Mouse (Mus musculus): Measurements from ENCODE around the gene Yif1a. TPM values are rescaled to one million over a fixed set of nuclear protein-coding genes. Genes with fewer than 3 reads are reported as not detected.

Yif1a gene
- polyA plus RNA-seq, 1 experiment from 2014 or later: 75.6 TPM

DNA sequence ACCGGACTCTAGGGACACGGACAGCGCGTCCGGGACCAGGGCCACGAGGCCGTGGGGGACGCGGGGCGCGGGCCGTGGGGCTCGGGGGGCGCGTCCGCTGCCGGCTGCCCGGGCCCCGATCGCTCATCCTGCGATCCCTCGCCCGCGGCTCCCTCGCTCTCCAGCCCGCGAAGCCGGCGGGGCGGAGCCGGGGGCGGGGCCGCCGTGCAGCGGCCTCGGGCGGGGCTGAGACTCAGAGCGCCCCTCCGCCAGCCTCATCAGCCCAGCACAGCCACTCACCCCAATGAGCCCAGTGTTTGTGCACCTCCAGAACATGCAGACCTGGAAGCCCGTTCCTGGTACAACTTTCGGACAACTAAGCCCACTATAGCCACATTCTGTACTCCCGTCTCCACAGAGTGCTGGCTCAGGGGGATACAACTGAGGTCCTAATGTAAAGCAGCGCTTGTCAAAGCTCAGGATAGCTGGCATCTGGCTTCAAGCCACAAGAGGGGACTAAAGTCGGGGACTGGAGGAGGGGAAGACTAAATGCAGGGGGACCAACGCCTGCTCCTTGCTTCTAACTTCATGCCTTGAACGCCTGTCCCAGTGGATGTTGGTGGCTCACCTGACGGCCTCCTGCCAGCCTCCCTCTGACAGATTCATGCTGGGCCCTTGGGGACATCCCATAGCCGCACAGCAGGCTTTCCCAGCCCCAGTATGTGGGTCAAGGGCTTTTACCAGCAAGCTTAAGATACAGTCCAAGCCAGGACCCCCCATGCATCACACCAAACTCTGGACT, 10.2 kb downstream of the Yif1a start, which contains the start of gene Cnih2:
TSS of gene Cnih2 (minus strand) at position 159 of the 781 bp plus-strand sequence.
- Histone ChIP-seq H3K4me1 (replicated peaks; ENCODE audit: control insufficient read depth, insufficient read depth, low read length) (peaks cover 24% of the 10 kb centered on the region), H3K27ac (ENCODE audit: low read depth, low read length) (peak within 1 kb of the TSS; percentile 75), H3K27me3 (ENCODE audit: control insufficient read depth, insufficient read depth, low read length) (no peaks in the 10 kb centered on the region), H3K9me3 (ENCODE audit: control insufficient read depth, low read length) (no peaks in the 10 kb centered on the region), H3K9ac (ENCODE audit: low read depth, low read length) (peak within 1 kb of the TSS; percentile 86), H3K4me3 (ENCODE audit: low read depth, low read length) (peak within 1 kb of the TSS; percentile 69), H3K4me2 (replicated peaks; ENCODE audit: low read depth, low read length) (peak within 1 kb of the TSS; percentile 94), H3K36me3 (ENCODE audit: control insufficient read depth, insufficient read depth, low read length) (peaks cover 4% of the 10 kb centered on the region; the same call in 1 of the 2 replicates)
- 3% methylated on average over 20 of the region's 48 CpGs for WGBS
- peak; percentile 65 for ATAC-seq (ENCODE audit: low FRiP score)
- peak; percentile 88 for DNase-seq (ENCODE audit: low spot score)

DNA sequence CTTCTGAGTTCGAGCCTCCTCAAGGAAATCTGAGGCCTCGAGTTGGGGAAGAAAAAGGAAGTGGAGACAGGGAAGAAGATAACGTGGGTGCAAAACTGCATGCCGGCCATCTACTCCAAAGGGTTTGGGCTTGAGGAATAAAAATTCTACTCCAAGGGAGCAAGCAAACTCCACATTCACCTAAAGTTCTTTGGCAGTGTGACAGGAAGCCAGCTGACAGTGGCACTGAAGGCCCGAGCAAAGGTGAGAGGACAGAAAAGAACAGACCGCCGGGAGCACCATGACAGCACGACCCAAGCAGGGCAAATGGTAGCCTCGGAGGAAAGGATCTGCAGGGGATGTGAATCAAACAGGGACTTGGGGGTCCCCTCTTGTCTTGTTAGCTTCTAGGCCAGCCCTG, 17.7 kb downstream of the Yif1a start:
- DNase-seq (ENCODE audit: low spot score): no peak
- H3K4me3 ChIP-seq (ENCODE audit: low read depth, low read length): peak overlapping the region; percentile 68
- H3K4me1 ChIP-seq (replicated peaks; ENCODE audit: control insufficient read depth, insufficient read depth, low read length): peaks cover 6% of the 10 kb centered on the region
- 0 out of 2 replicates have a peak overlapping the region, but pooled peaks have one; percentile 90 for H3K27ac ChIP-seq (ENCODE audit: low read depth, low read length)
- H3K4me2 ChIP-seq (replicated peaks; ENCODE audit: low read depth, low read length): peak overlapping the region; percentile 55
- no peaks in the 10 kb centered on the region for H3K9me3 ChIP-seq (ENCODE audit: control insufficient read depth, low read length)
- 20% methylated on average over 9 of the region's 9 CpGs for WGBS
- H3K27me3 ChIP-seq (ENCODE audit: control insufficient read depth, insufficient read depth, low read length): no peaks in the 10 kb centered on the region
- ATAC-seq (ENCODE audit: low FRiP score): no peak
- H3K36me3 ChIP-seq (ENCODE audit: control insufficient read depth, insufficient read depth, low read length): peaks cover 7% of the 10 kb centered on the region
- peak overlapping the region; percentile 90 for H3K9ac ChIP-seq (ENCODE audit: low read depth, low read length)

GRCm38 (mm10) chr19:5106731-5107191, 18.4 kb downstream of the Yif1a start, which contains the start of gene Rab1b:
Gene Rab1b, minus strand, starts transcription at chr19:5107072.
- Histone ChIP-seq H3K4me2 (replicated peaks; ENCODE audit: low read depth, low read length) (peak within 1 kb of the TSS; percentile 55), H3K4me1 (replicated peaks; ENCODE audit: control insufficient read depth, insufficient read depth, low read length) (peaks cover 6% of the 10 kb centered on the region), H3K4me3 (ENCODE audit: low read depth, low read length) (peak within 1 kb of the TSS; percentile 68), H3K9ac (ENCODE audit: low read depth, low read length) (peak within 1 kb of the TSS; percentile 90), H3K27ac (ENCODE audit: low read depth, low read length) (peak within 1 kb of the TSS; percentile 90), H3K36me3 (ENCODE audit: control insufficient read depth, insufficient read depth, low read length) (peaks cover 7% of the 10 kb centered on the region), H3K27me3 (ENCODE audit: control insufficient read depth, insufficient read depth, low read length) (no peaks in the 10 kb centered on the region), H3K9me3 (ENCODE audit: control insufficient read depth, low read length) (no peaks in the 10 kb centered on the region)
- ATAC-seq (ENCODE audit: low FRiP score) (peak; percentile 92), DNase-seq (ENCODE audit: low spot score) (peak; percentile 100)
- under 1% methylated on average over 46 of the region's 46 CpGs for WGBS

DNA sequence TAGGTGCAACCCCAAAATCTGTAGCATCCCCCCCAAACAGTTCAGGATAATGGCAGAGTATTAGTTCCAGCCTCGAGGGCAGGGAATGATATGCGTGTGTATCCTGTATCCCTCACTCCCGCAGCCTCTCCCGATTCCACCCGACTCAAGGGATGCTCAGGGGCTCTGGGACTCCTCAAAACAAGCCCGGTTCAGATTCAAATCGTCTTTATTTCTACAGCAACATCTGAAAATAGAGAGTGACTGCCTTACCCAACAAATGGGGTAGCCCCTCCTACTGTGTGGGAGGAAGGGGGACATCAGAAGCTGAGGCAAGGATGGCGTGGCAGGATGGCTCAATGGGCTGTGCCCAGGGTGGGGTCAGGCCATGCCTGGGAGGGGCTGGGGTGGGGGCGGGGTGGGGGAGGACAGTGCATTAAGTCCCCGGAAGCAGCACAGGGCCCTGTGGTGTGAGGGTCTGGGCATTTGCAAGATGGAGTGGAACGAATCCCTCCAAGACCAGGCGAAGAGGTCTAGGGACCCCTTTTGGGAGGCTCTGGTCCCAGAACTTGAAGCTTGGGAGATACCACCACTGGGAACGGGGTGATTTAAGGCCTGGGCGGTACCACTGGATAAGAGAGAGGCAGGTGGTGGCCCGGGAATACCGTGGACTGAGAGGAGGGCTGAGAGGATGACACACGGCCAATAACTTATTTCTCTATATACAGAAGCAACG, 19.4 kb downstream of the Yif1a start:
- no peak overlapping the region for H3K4me3 ChIP-seq (ENCODE audit: low read depth, low read length)
- no peaks in the 10 kb centered on the region for H3K27me3 ChIP-seq (ENCODE audit: control insufficient read depth, insufficient read depth, low read length)
- ATAC-seq (ENCODE audit: low FRiP score): peak; percentile 33
- DNase-seq (ENCODE audit: low spot score): no peak
- H3K27ac ChIP-seq (ENCODE audit: low read depth, low read length): no peak overlapping the region
- peaks cover 6% of the 10 kb centered on the region for H3K4me1 ChIP-seq (replicated peaks; ENCODE audit: control insufficient read depth, insufficient read depth, low read length)
- no peaks in the 10 kb centered on the region for H3K9me3 ChIP-seq (ENCODE audit: control insufficient read depth, low read length)
- H3K9ac ChIP-seq (ENCODE audit: low read depth, low read length): 0 out of 2 replicates have a peak overlapping the region, but pooled peaks have one; percentile 11
- WGBS: 73% methylated on average over 18 of the region's 18 CpGs
- H3K36me3 ChIP-seq (ENCODE audit: control insufficient read depth, insufficient read depth, low read length): peaks cover 7% of the 10 kb centered on the region
- no peak overlapping the region for H3K4me2 ChIP-seq (replicated peaks; ENCODE audit: low read depth, low read length)

GRCm38 (mm10) chr19:5108271-5108575, 19.9 kb downstream of the Yif1a start:
- H3K9ac ChIP-seq (ENCODE audit: low read depth, low read length): no peak overlapping the region

GRCm38 (mm10) chr19:5108702-5109101, 20.4 kb downstream of the Yif1a start:
- H3K27ac ChIP-seq (ENCODE audit: low read depth, low read length): no peak overlapping the region
- ATAC-seq (ENCODE audit: low FRiP score) (no peak), DNase-seq (ENCODE audit: low spot score) (no peak)
- no peak overlapping the region for H3K4me3 ChIP-seq (ENCODE audit: low read depth, low read length)
- H3K36me3 ChIP-seq (ENCODE audit: control insufficient read depth, insufficient read depth, low read length): peaks cover 7% of the 10 kb centered on the region
- H3K4me1 ChIP-seq (replicated peaks; ENCODE audit: control insufficient read depth, insufficient read depth, low read length): peaks cover 6% of the 10 kb centered on the region
- H3K9me3 ChIP-seq (ENCODE audit: control insufficient read depth, low read length): no peaks in the 10 kb centered on the region
- no peak overlapping the region for H3K9ac ChIP-seq (ENCODE audit: low read depth, low read length)
- H3K4me2 ChIP-seq (replicated peaks; ENCODE audit: low read depth, low read length): no peak overlapping the region
- 61% methylated on average over 4 of the region's 4 CpGs for WGBS
- H3K27me3 ChIP-seq (ENCODE audit: control insufficient read depth, insufficient read depth, low read length): no peaks in the 10 kb centered on the region

More at GRCm38 (mm10) chr19:5108271-5108575, 19.9 kb downstream of the Yif1a start:
- DNase-seq (ENCODE audit: low spot score) (peak; percentile 52), ATAC-seq (ENCODE audit: low FRiP score) (0 out of 2 replicates have a peak, but pooled peaks have one; percentile 8)
- Histone ChIP-seq H3K27ac (ENCODE audit: low read depth, low read length) (no peak overlapping the region), H3K27me3 (ENCODE audit: control insufficient read depth, insufficient read depth, low read length) (no peaks in the 10 kb centered on the region), H3K4me2 (replicated peaks; ENCODE audit: low read depth, low read length) (no peak overlapping the region), H3K4me3 (ENCODE audit: low read depth, low read length) (no peak overlapping the region), H3K4me1 (replicated peaks; ENCODE audit: control insufficient read depth, insufficient read depth, low read length) (peaks cover 6% of the 10 kb centered on the region), H3K9me3 (ENCODE audit: control insufficient read depth, low read length) (no peaks in the 10 kb centered on the region), H3K36me3 (ENCODE audit: control insufficient read depth, insufficient read depth, low read length) (peaks cover 7% of the 10 kb centered on the region)
- 28% methylated on average over 5 of the region's 5 CpGs for WGBS

DNA sequence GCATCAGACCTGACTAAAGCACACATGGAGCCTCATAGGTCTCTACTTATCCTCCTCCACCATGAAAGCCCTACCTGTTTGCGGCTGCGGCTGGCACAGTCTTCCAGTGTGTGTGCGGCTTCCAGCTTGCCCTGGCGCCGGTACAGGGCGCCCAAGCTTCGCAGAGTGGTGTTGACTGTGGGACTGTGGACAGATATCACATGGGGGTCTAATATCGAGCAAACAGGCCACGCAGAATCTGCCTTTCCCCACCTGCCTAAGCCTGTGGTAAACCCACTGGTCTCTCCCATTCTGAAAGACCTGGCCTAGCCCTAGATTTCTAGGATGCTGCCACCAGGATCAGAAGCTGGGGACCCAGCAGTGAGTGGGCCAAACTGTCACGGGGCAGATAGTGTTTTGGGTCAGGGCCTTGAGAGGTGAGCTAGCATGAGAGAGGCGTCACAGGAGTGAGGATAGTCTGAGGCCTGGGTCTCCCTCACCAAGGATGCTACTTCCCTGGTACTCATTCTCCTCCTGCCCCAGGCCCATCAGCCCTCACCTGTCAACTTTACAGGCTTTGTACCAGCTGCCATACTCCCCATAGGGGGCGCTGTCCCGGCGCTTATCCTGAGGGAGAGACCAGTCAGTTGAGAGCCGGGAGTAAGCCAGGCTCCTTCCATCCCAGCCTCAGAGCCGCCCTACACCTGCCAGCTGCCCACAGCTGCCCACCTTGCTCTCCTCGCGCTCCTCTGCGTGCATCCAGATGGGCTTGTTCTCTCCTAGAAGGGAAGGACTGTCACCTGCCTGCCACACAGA, 21.5 kb downstream of the Yif1a start:
- DNase-seq (ENCODE audit: low spot score): peak; percentile 58
- ATAC-seq (ENCODE audit: low FRiP score): no peak
- Histone ChIP-seq H3K4me1 (replicated peaks; ENCODE audit: control insufficient read depth, insufficient read depth, low read length) (peaks cover 6% of the 10 kb centered on the region), H3K27ac (ENCODE audit: low read depth, low read length) (no peak overlapping the region), H3K36me3 (ENCODE audit: control insufficient read depth, insufficient read depth, low read length) (peaks cover 6% of the 10 kb centered on the region), H3K4me2 (replicated peaks; ENCODE audit: low read depth, low read length) (no peak overlapping the region), H3K4me3 (ENCODE audit: low read depth, low read length) (no peak overlapping the region), H3K9ac (ENCODE audit: low read depth, low read length) (no peak overlapping the region), H3K9me3 (ENCODE audit: control insufficient read depth, low read length) (no peaks in the 10 kb centered on the region), H3K27me3 (ENCODE audit: control insufficient read depth, insufficient read depth, low read length) (no peaks in the 10 kb centered on the region)
- WGBS: 74% methylated on average over 18 of the region's 19 CpGs

- DNase-seq (ENCODE audit: low spot score) (no peak), ATAC-seq (ENCODE audit: low FRiP score) (no peak)
- Histone ChIP-seq H3K4me2 (replicated peaks; ENCODE audit: low read depth, low read length) (no peak overlapping the region), H3K27ac (ENCODE audit: low read depth, low read length) (no peak overlapping the region), H3K27me3 (ENCODE audit: control insufficient read depth, insufficient read depth, low read length) (no peaks in the 10 kb centered on the region), H3K36me3 (ENCODE audit: control insufficient read depth, insufficient read depth, low read length) (peaks cover 5% of the 10 kb centered on the region), H3K9me3 (ENCODE audit: control insufficient read depth, low read length) (no peaks in the 10 kb centered on the region), H3K4me3 (ENCODE audit: low read depth, low read length) (no peak overlapping the region), H3K9ac (ENCODE audit: low read depth, low read length) (no peak overlapping the region), H3K4me1 (replicated peaks; ENCODE audit: control insufficient read depth, insufficient read depth, low read length) (peaks cover 5% of the 10 kb centered on the region)
- WGBS: over 99% methylated on average over 7 of the region's 7 CpGs
Measured at GRCm38 (mm10) chr19:5113783-5114182, 25.4 kb downstream of the Yif1a start.
